Mouse (Mus musculus) splenic B cell, adult 2 months (primary cell): ENCODE measurements around the gene Gm9837.
"Not testable (repeated sequence)": the region's sequence is repeated elsewhere in the genome, so short reads cannot be mapped to it uniquely, and the experiment has no call there.

Source experiments
- DNase-seq: peaks from one replicate; pipeline ENCODE4 v3.0.0-alpha.2; 2011; ENCODE audit warnings: low read depth, low spot score
- H3K27me3 ChIP-seq: 2 replicates; pipeline ENCODE4 v1.6.1; 2012; ENCODE audit warnings: mild to moderate bottlenecking, low read length, moderate library complexity, mixed read lengths; ENCODE audit not compliant: control insufficient read depth, poor library complexity, insufficient read depth, severe bottlenecking
- H3K36me3 ChIP-seq: 2 replicates; pipeline ENCODE4 v1.6.1; 2012; ENCODE audit warnings: mild to moderate bottlenecking, low read length, moderate library complexity, mixed read lengths; ENCODE audit not compliant: control insufficient read depth, poor library complexity, insufficient read depth, severe bottlenecking

The Gm9837 gene

DNA sequence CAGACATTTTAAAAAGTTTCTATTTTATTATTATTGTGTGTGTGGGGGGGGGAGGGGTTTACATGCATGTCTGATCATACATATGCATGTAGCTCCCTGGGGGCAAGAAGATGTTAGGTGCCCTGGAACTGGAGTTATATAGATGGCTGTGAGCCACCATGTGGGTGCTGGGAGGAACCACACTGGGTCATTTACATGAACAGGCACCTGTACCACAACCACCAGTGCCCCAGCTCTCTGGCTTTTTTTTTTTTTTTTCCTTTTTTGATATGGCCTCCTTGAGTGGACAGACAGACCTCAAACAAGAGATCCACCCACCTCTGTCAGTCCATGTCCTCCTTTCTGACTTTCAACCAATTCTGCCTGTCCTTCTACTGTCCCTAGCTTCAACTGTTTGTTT lies 41.1 kb downstream of the Gm9837 start:
- peak; percentile 30 for DNase-seq
- Histone ChIP-seq H3K27me3 (no peaks in the 10 kb centered on the region), H3K36me3 (no peaks in the 10 kb centered on the region)

- Histone ChIP-seq H3K36me3 (no peaks in the 10 kb centered on the region), H3K27me3 (no peaks in the 10 kb centered on the region)
- DNase-seq: no peak
Measured at GRCm38 (mm10) chr11:53428716-53429057, 41.6 kb downstream of the Gm9837 start.

DNA sequence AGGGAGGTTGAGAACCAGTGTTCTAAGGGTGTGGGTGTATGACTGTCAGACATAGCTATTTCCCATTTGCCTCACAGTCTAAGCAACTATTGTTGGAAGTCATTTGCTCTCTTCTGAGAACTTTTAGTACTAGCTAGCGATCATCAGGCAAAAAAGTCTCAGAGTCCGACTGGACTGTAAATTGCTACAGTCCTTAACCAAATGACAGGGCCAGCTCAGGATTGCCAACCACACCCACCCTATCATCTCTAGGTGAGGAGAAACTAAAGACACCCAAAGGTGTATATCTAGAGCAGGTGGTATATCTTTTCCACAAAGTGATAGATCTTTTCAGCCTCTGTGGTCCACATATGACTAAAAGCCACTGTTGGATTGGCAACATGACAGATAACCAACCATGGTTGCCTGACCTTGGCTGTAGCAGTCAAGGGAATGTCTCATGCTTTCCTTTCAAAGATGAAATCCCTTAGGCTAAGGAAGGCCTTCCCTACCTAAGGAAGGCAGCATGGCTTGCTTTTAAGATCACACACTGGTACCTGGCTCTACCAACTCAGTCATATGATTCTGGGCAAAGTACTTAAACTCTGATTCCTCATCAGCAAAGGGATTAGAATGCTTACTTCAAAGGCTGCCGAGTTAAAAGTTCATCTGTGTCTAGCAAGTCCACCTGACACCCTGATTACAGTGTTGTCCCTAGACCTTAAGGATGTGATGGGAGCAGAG lies 42.1 kb downstream of the Gm9837 start:
- DNase-seq: no peak
- H3K36me3 ChIP-seq: no peaks in the 10 kb centered on the region
- no peaks in the 10 kb centered on the region for H3K27me3 ChIP-seq

GRCm38 (mm10) chr11:53426914-53427313 lies 43.4 kb downstream of the Gm9837 start:
- not testable (repeated sequence) for DNase-seq, H3K36me3 ChIP-seq, H3K27me3 ChIP-seq

GRCm38 (mm10) chr11:53425711-53426255 lies 44.5 kb downstream of the Gm9837 start:
- Histone ChIP-seq H3K27me3 (no peaks in the 10 kb centered on the region), H3K36me3 (0 out of 2 replicates have a peak, but pooled peaks cover 5% of the 10 kb centered on the region)
- DNase-seq: no peak

GRCm38 (mm10) chr11:53425251-53425650 lies 45.0 kb downstream of the Gm9837 start:
- 0 out of 2 replicates have a peak, but pooled peaks cover 6% of the 10 kb centered on the region for H3K36me3 ChIP-seq
- DNase-seq: no peak
- H3K27me3 ChIP-seq: no peaks in the 10 kb centered on the region

DNA sequence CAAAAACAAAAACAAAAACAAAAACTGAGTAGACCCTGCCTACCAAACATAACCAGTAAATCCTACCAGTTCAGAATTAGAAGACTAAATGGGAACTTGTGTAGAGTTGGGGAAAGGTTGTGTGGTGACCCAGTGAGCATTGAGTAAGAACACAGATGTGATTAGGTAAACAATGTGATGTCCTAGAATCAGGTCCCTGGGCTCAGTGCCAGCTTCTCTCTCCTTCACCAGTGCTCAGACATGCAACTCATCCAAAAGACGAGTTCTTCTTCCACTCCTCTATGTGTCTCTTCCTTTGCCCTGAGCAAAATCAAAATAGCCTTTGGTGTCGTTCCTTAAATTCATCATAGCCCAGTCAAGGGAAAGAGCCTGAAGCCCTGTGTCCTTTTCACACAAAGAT lies 45.5 kb downstream of the Gm9837 start:
- DNase-seq: no peak
- no peaks in the 10 kb centered on the region for H3K27me3 ChIP-seq

DNA sequence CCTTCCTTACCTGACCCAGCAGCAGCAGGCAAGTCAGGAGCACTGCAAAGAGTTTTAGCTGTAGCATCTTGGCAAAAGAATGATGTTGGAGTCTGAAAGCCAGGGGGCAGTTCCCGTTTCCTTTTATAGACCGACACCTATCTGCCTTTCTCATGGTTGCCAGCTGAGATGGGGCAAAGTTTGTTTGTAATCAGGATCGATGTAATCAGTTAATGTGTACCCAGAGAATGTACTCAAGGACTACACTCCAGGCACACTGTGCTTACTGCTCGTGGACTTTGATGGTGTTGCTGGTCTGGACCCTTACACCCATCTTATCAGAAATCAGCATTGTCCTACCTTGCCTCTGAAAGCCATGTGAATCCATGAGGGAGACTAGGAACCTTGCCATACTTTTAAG lies 47.2 kb downstream of the Gm9837 start, which contains the start of gene Leap2:
Gene Leap2 (minus strand): TSS at position 135 of the 400 bp plus-strand sequence.
- Histone ChIP-seq H3K36me3 (0 out of 2 replicates have a peak, but pooled peaks cover 7% of the 10 kb centered on the region), H3K27me3 (no peaks in the 10 kb centered on the region)
- DNase-seq: no peak

More for the DNA sequence above, 45.5 kb downstream of the Gm9837 start:
- 0 out of 2 replicates have a peak, but pooled peaks cover 7% of the 10 kb centered on the region for H3K36me3 ChIP-seq
